Mouse (Mus musculus): Measurements from ENCODE around the gene Siah3.

DNA sequence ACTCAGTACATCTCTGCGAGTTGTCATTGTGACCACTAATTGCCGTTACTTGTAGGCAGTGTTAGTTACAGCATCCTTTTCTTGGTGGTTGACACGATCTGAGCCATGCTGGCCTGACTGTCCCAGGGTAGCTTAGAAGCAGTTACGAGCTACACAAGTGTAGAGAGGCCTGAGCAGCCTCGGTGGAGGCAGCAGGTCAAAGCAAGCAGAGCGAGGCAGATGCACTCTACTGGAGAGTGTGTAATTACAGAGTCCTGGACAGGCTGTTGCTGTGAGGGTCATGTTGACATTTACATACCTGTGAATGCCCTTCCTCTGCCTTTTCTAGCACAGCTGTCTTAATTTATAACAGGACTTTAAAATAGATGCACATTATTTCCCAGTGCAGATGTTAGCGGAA is 32.1 kb downstream of the Siah3 start:
- TF ChIP-seq CTCF (conservative IDR thresholded peaks at IDR 0.05; ENCODE audit: low read length), result no peak
- no peak for TF ChIP-seq NANOG (IDR thresholded peaks at IDR 0.05; ENCODE audit: borderline replicate concordance, low read length)

Measured in E14TG2a.4 (cell line).